Mouse (Mus musculus): ENCODE data around the gene Bcar1.

GRCm38 (mm10) chr8:111713817-111714216, 29.8 kb downstream of the Bcar1 start:
- no peak for TF ChIP-seq CTCF (IDR thresholded peaks at IDR 0.05; ENCODE audit: control insufficient read depth, insufficient read depth, insufficient replicate concordance, low read depth, low read length)
- TF ChIP-seq POLR2A (IDR thresholded peaks at IDR 0.05; ENCODE audit: control insufficient read depth, low read depth, low read length): no peak

All from testis, adult 2 months (tissue).